Mouse (Mus musculus): ENCODE data around the gene Actr6. TPM values are rescaled to one million over a fixed set of nuclear protein-coding genes. Genes with fewer than 3 reads are reported as not detected.
"Not testable (repeated sequence)": the region's sequence is repeated elsewhere in the genome, so short reads cannot be mapped to it uniquely, and the experiment has no call there.

Actr6 gene
- polyA plus RNA-seq, 1 experiment from 2014 or later, result 63.8 TPM

- no peak for DNase-seq (ENCODE audit: low spot score)
Observed at GRCm38 (mm10) chr10:89738395-89738794, 6.3 kb upstream of the Actr6 start.

GRCm38 (mm10) chr10:89737887-89738286 lies 5.8 kb upstream of the Actr6 start:
- DNase-seq (ENCODE audit: low spot score), result no peak

- DNase-seq (ENCODE audit: low spot score), result no peak
Observed at GRCm38 (mm10) chr10:89737092-89737491, 5.0 kb upstream of the Actr6 start.

- no peak for DNase-seq (ENCODE audit: low spot score)
Observed at GRCm38 (mm10) chr10:89731341-89731740, 754 bp downstream of the Actr6 start.

- DNase-seq (ENCODE audit: low spot score), result no peak
Observed at GRCm38 (mm10) chr10:89730386-89730785, 1.7 kb downstream of the Actr6 start.

- no peak for DNase-seq (ENCODE audit: low spot score)
Observed at GRCm38 (mm10) chr10:89722247-89723195, 9.6 kb downstream of the Actr6 start.

GRCm38 (mm10) chr10:89720796-89721195 lies 11.3 kb downstream of the Actr6 start:
- DNase-seq (ENCODE audit: low spot score), result no peak

GRCm38 (mm10) chr10:89720252-89720651 lies 11.8 kb downstream of the Actr6 start:
- DNase-seq (ENCODE audit: low spot score), result no peak

- no peak for DNase-seq (ENCODE audit: low spot score)
Observed at GRCm38 (mm10) chr10:89714910-89715309, 17.2 kb downstream of the Actr6 start.

- DNase-seq (ENCODE audit: low spot score), result no peak
Observed at GRCm38 (mm10) chr10:89708720-89709119, 23.4 kb downstream of the Actr6 start.

GRCm38 (mm10) chr10:89707397-89707796 lies 24.7 kb downstream of the Actr6 start:
- no peak for DNase-seq (ENCODE audit: low spot score)

- DNase-seq (ENCODE audit: low spot score), result peak; percentile 83
Observed at GRCm38 (mm10) chr10:89703042-89703441, 29.1 kb downstream of the Actr6 start.

GRCm38 (mm10) chr10:89697956-89698355 lies 34.1 kb downstream of the Actr6 start:
- DNase-seq (ENCODE audit: low spot score), result no peak

GRCm38 (mm10) chr10:89696270-89696669 lies 35.8 kb downstream of the Actr6 start:
- not testable (repeated sequence) for DNase-seq (ENCODE audit: low spot score)

GRCm38 (mm10) chr10:89695194-89695911 lies 36.7 kb downstream of the Actr6 start:
- no peak for DNase-seq (ENCODE audit: low spot score)

- no peak for DNase-seq (ENCODE audit: low spot score)
Observed at GRCm38 (mm10) chr10:89690021-89690420, 42.1 kb downstream of the Actr6 start.

- no peak for DNase-seq (ENCODE audit: low spot score)
Observed at GRCm38 (mm10) chr10:89687455-89687854, 44.6 kb downstream of the Actr6 start.

GRCm38 (mm10) chr10:89686139-89686808 lies 45.8 kb downstream of the Actr6 start, which contains the start of gene Scyl2:
Scyl2 (minus strand) TSS chr10:89686285.
- peak; percentile 95 for DNase-seq (ENCODE audit: low spot score)

- DNase-seq (ENCODE audit: low spot score), result peak; percentile 5
Observed at GRCm38 (mm10) chr10:89685391-89686138, 46.5 kb downstream of the Actr6 start.

GRCm38 (mm10) chr10:89682961-89683360 lies 49.1 kb downstream of the Actr6 start:
- DNase-seq (ENCODE audit: low spot score), result no peak

GRCm38 (mm10) chr10:89682157-89682556 lies 49.9 kb downstream of the Actr6 start:
- DNase-seq (ENCODE audit: low spot score), result no peak
